Mouse (Mus musculus) gastrocnemius, adult 8-10 months (tissue): ENCODE data around the gene Gm15448. TPM values are rescaled to one million over a fixed set of nuclear protein-coding genes. Genes with fewer than 3 reads are reported as not detected.
"Not testable (repeated sequence)": the region's sequence is repeated elsewhere in the genome, so short reads cannot be mapped to it uniquely, and the experiment has no call there.

Experiments
- DNase-seq, 2 experiments: peaks; one replicate each; pipeline ENCODE4 v3.0.0; 2022; ENCODE audit warnings: low spot score in 2 of 2
- total RNA-seq, 4 experiments: library from RNA; stranded (reverse); gene quantifications; 2 replicates each; pipeline ENCODE4 v1.2.4; 2022

Gene Gm15448
- under 1 TPM in 1 of 4 experiments, not detected in 3; 0.20 TPM for total RNA-seq

DNA sequence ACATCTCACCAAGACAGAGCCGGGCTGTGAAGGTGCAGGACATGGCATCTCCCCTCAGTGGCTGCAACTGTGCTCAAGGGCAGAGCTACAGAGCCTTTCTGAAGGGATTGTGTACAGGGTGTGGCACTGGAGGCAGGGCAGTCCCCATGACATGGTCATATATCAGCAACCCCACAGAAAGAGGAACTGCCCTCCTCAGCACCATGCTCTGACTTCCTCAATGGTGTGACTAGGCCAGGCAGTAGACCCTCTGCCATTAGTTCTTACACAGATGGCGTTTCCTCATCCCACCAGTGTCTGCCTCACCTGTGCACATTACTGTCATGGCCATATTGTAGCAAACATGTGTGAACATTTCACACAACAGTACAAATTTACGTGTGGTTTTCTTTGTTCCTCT, at the start of gene Gm15448:
Gene Gm15448 (minus strand): TSS at position 89 of the 400 bp plus-strand sequence.
- DNase-seq = not testable (repeated sequence)

DNA sequence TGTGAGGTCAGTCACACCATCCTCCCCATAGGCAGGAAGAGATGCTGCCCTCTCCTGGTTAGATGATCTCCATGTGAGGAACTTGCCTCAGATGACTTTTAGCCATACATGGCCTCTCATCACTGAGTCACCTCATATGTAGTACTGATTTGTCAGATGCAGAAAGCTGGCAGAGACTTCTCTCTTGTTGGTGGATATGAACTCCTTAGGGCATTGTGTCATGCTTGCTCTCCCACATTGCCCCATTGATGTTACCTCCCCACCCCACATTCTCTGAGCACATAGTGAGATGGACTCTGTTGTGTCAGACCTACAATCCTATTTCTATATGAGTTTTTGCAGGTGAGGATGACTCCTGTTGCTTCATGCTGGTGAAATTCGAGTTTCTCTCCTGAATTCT, 49.5 kb upstream of the Gm15448 start:
- not testable (repeated sequence) for DNase-seq

DNA sequence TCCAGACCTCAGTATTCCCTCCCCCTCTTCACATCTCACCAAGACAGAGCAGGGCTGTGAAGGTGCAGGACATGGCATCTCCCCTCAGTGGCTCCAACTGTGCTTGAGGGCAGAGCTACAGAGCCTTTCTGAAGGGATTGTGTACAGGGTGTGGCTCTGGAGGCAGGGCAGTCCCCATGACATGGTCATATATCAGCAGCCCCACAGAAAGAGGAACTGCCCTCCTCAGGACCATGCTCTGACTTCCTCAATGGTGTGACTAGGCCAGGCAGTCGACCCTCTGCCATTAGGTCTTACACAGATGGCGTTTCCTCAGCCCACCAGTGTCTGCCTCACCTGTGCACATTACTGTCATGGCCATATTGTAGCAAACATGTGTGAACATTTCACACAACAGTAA, 19.5 kb upstream of the Gm15448 start, which contains the start of gene Pira2:
Gene Pira2 (minus strand): TSS at position 101 of the 400 bp plus-strand sequence.
- DNase-seq = not testable (repeated sequence)

DNA sequence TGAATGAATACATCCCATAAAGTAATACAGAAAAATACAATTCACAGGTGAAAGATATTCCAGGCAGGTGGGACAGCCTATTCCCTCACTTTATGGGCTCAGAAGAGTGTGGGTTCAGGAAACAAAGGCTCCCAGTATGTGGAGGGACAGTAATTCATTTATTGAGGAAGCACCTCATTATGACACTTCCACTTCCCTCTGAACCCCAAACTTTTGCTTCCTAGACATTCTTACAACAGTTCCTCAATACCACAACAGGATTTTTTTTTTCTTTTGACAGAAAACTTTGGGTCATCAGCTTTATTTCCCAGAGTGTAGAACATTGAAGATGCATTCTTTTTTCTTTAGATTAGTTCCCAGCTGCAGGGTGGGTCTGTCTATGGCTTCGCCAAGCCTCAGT, 12.4 kb upstream of the Gm15448 start:
- not testable (repeated sequence) for DNase-seq

DNA sequence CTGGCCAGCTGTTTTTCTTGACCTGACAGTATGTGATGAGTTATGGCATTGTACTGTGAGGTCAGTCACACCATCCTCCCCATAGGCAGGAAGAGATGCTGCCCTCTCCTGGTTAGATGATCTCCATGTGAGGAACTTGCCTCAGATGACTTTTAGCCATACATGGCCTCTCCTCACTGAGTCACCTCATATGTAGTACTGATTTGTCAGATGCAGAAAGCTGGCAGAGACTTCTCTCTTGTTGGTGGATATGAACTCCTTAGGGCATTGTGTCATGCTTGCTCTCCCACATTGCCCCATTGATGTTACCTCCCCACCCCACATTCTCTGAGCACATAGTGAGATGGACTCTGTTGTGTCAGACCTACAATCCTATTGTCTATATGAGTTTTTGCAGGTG, 5.1 kb upstream of the Gm15448 start:
- DNase-seq = not testable (repeated sequence)

DNA sequence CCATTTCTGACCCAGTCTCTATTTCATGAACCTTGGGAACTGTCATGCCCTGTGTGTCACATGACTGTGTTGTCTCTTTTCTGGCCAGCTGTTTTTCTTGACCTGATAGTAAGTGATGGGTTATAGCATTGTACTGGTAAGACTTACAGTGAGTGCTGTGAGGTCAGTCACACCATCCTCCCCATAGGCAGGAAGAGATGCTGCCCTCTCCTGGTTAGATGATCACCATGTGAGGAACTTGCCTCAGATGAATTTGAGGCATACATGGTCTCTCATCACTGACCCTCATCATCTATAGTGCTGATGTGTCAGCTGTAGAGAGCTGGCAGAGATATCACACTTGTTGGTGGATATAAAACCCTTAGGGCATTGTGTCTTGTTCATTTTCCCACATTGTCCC, 13.6 kb downstream of the Gm15448 start:
- DNase-seq = not testable (repeated sequence)

DNA sequence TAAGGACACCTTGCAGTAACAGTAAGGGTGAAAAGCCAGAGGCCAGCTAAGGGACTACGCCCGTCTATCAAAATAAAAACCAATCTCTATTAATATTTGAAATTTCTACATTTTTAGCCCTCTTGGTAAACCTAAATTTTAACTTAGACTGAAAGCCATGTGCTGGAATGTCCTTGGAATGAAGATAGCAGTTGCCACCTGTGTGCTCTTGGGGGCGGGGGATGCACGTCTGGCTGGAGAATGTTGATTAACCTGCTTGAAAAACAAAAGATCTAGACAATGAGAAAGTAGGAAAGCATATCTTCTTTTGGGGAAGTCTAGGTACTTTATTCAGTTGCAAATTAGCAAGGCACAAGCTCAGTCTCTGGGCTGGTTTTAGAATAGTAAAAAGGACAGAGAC, 22.6 kb downstream of the Gm15448 start:
- not testable (repeated sequence) for DNase-seq

DNA sequence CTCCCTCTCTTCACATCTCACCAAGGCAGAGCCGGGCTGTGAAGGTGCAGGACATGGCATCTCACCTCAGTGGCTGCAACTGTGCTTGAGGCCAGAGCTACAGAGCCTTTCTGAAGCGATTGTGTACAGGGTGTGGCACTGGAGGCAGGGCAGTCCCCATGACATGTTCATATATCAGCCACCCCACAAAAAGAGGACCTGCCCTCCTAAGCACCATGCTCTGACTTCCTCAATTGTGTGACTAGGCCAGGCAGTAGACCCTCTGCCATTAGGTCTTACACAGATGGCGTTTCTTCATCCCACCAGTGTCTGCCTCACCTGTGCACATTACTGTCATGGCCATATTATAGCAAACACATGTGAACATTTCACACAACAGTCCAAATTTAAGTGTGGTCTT, 25.5 kb downstream of the Gm15448 start:
- not testable (repeated sequence) for DNase-seq

DNA sequence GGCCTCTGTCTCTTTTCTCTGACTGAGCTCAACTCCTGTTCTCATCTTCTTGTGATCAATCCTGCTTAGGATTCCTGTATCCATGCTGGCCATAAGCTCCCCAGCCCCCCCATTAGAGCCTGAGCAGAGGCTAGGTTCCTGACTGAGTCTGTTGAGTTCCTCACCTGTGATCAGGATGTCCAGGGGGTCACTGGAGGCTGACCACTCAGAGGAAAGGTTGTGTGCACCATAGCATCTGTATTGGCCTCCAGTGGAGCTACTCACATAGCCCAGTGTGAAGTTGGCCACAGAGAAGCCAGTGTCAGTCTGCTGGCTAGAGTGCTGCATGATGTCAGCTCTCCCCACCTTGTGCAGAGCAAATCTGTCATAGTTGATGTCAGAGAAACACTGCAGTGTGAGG, 29.2 kb downstream of the Gm15448 start:
- DNase-seq = not testable (repeated sequence)

Other genes with a start within 250 kb of the Gm15448 start
- gene Oscar, start 209.5 kb downstream of the Gm15448 start, total RNA-seq = not detected
- 1,000 to 10,000 TPM; 1,040 to 1,135 (median 1,076) TPM for gene Ndufa3, start 208.3 kb downstream of the Gm15448 start, total RNA-seq
- gene Tfpt, start 195.8 kb downstream of the Gm15448 start, total RNA-seq = 10 to 100 TPM; 10.9 to 13.9 (median 13.3) TPM
- gene Prpf31, start 195.7 kb downstream of the Gm15448 start, total RNA-seq = 10 to 100 TPM; 17.5 to 24.7 (median 20.8) TPM
- gene Cnot3, start 180.4 kb downstream of the Gm15448 start, total RNA-seq = 10 to 100 TPM; 13.2 to 17.7 (median 14.8) TPM
- gene Leng1, start 159.8 kb downstream of the Gm15448 start, total RNA-seq = 1 to 10 TPM; 2.8 to 4.8 (median 3.7) TPM
- under 1 TPM in 3 of 4 experiments, not detected in 1; 0.27 to 0.97 (median 0.40) TPM for gene Tmc4, start 148.1 kb downstream of the Gm15448 start, total RNA-seq
- 10 to 100 TPM; 25.3 to 34.0 (median 29.0) TPM for gene Tsen34, start 132.8 kb downstream of the Gm15448 start, total RNA-seq
- gene Mboat7, start 132.2 kb downstream of the Gm15448 start, total RNA-seq = 10 to 100 TPM in 1 of 4 experiments, 1 to 10 TPM in 3; 6.7 to 10.3 (median 8.2) TPM
- gene Rps9, start 121.7 kb downstream of the Gm15448 start, total RNA-seq = 100 to 1,000 TPM; 403 to 496 (median 426) TPM
- gene Pirb, start 105.3 kb downstream of the Gm15448 start, total RNA-seq = under 1 TPM; 0.15 to 0.63 (median 0.33) TPM
- gene Pira2, start 19.4 kb upstream of the Gm15448 start, total RNA-seq = not detected
- not detected for gene Gm14548, start 72.4 kb upstream of the Gm15448 start, total RNA-seq
- gene Lilra6, start 89.8 kb upstream of the Gm15448 start, total RNA-seq = under 1 TPM in 2 of 4 experiments, not detected in 2; 0.17 to 0.19 TPM
- under 1 TPM in 3 of 4 experiments, not detected in 1; 0.21 to 0.43 (median 0.41) TPM for gene Lair1, start 237.5 kb upstream of the Gm15448 start, total RNA-seq